Mouse (Mus musculus) liver, adult 2 months (tissue): Measurements from ENCODE around the gene Homer3. TPM values are rescaled to one million over a fixed set of nuclear protein-coding genes. Genes with fewer than 3 reads are reported as not detected.

Experiments
- DNase-seq: peaks from one replicate; pipeline ENCODE4 v3.0.0-alpha.2; 2011; ENCODE audit warnings: low read depth, low spot score; ENCODE audit errors: extremely low read depth
- H3K27ac ChIP-seq: fragments of 200-500 bp; replicated peaks from 2 replicates; pipeline ENCODE4 v1.5.1; 2012; ENCODE audit warnings: low read depth, mild to moderate bottlenecking, control low read depth, inconsistent platforms, low read length; ENCODE audit not compliant: insufficient read depth
- H3K27me3 ChIP-seq: fragments of 200-500 bp; 2 replicates; pipeline ENCODE4 v1.6.1; 2012; ENCODE audit warnings: mild to moderate bottlenecking, moderate library complexity, low read length, inconsistent platforms; ENCODE audit not compliant: control insufficient read depth, insufficient read depth
- H3K36me3 ChIP-seq: fragments of 200-500 bp; 2 replicates; pipeline ENCODE4 v1.6.1; 2012; ENCODE audit warnings: low read length, inconsistent platforms; ENCODE audit not compliant: control insufficient read depth, insufficient read depth
- H3K4me1 ChIP-seq: fragments of 200-500 bp; 2 replicates; pipeline ENCODE4 v1.6.1; 2011; ENCODE audit warnings: low read length; ENCODE audit not compliant: control insufficient read depth, insufficient read depth
- H3K4me3 ChIP-seq: fragments of 200-500 bp; 2 replicates; pipeline ENCODE4 v1.5.1; 2011; ENCODE audit warnings: low read depth, mild to moderate bottlenecking, control low read depth, low read length, moderate library complexity; ENCODE audit not compliant: insufficient read depth
- H3K79me2 ChIP-seq: fragments of 200-500 bp; 2 replicates; pipeline ENCODE4 v1.6.1; 2012; ENCODE audit warnings: inconsistent platforms, mild to moderate bottlenecking, low read length, moderate library complexity; ENCODE audit not compliant: control insufficient read depth, insufficient read depth
- H3K9ac ChIP-seq: fragments of 200-500 bp; 2 replicates; pipeline ENCODE4 v1.6.1; 2012; ENCODE audit warnings: low read depth, mild to moderate bottlenecking, control low read depth, inconsistent platforms, low read length
- CTCF ChIP-seq: fragments of 200-500 bp; IDR thresholded peaks from 2 replicates; pipeline ENCODE4 v1.5.1; 2011; ENCODE audit warnings: low read depth, low read length, control low read depth
- POLR2A ChIP-seq: fragments of 200-500 bp; IDR thresholded peaks from 2 replicates; pipeline ENCODE4 v1.6.1; 2011; ENCODE audit warnings: low read length, control low read depth; ENCODE audit not compliant: insufficient read depth; ENCODE audit errors: extremely low read depth
- WGBS: fragments of 180-500 bp; shearing (Covaris S2); methylation state at CpG from one replicate; pipeline ENCODE4 v1.1.7; 2018; 5-methylcytosine and 5-hydroxymethylcytosine counted together
- polyA plus RNA-seq: library from polyadenylated mRNA; depleted of rRNA; stranded (reverse); fragments of >200 nt; gene quantifications from 2 replicates; pipeline ENCODE4 v1.2.3, GENCODE M21; 2012
- total RNA-seq: library from RNA; depleted of rRNA; stranded (reverse); fragments of >200 nt; gene quantifications from 2 replicates; pipeline ENCODE4 v1.2.3, GENCODE M21; 2014

Gene Homer3
- total and polyA plus RNA-seq, 2 experiments = 1.4 to 3.1 TPM

GRCm38 (mm10) chr8:70332070-70332877 lies 49.6 kb downstream of the Homer3 start:
- TF ChIP-seq CTCF = peak; percentile 32; the same call in 1 of the 2 replicates
- TF ChIP-seq POLR2A = no peak
- no peaks in the 10 kb centered on the region for H3K79me2 ChIP-seq
- H3K9ac ChIP-seq = no peak overlapping the region
- H3K27me3 ChIP-seq = no peaks in the 10 kb centered on the region
- peaks cover 51% of the 10 kb centered on the region for H3K36me3 ChIP-seq
- no peak overlapping the region for H3K4me3 ChIP-seq
- no peak overlapping the region for H3K27ac ChIP-seq
- DNase-seq = no peak
- no peaks in the 10 kb centered on the region for H3K4me1 ChIP-seq
- WGBS = 81% methylated on average over 41 of the region's 41 CpGs

DNA sequence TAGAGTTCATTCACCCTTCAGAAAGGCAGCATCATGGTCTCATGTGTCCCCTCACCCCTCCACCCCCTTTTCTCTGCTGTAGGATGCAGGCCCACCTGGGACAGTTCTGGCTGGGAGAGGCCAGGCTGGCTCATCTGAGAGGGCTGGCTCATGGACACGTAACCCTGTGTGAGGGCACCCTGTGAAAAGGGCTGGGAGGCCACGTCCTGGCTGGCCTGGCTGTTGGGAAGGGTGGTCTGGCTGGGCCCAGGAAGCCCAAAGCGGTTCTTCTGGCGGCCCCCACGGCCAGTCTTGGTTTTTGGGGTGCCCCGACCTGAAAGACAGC lies 50.2 kb downstream of the Homer3 start:
- H3K4me1 ChIP-seq = no peaks in the 10 kb centered on the region
- no peaks in the 10 kb centered on the region for H3K79me2 ChIP-seq
- DNase-seq = no peak
- WGBS = 98% methylated on average over 6 of the region's 6 CpGs
- H3K4me3 ChIP-seq = no peak overlapping the region
- H3K27me3 ChIP-seq = no peaks in the 10 kb centered on the region
- TF ChIP-seq CTCF (no peak), POLR2A (no peak)
- H3K27ac ChIP-seq = no peak overlapping the region
- H3K9ac ChIP-seq = no peak overlapping the region
- H3K36me3 ChIP-seq = peaks cover 52% of the 10 kb centered on the region

GRCm38 (mm10) chr8:70338931-70339330 lies 56.3 kb downstream of the Homer3 start:
- peaks cover 44% of the 10 kb centered on the region for H3K36me3 ChIP-seq
- H3K4me3 ChIP-seq = no peak overlapping the region
- TF ChIP-seq POLR2A (no peak), CTCF (no peak)
- DNase-seq = no peak
- 89% methylated on average over 7 of the region's 7 CpGs for WGBS
- no peak overlapping the region for H3K9ac ChIP-seq
- H3K27me3 ChIP-seq = no peaks in the 10 kb centered on the region
- no peak overlapping the region for H3K27ac ChIP-seq
- H3K4me1 ChIP-seq = no peaks in the 10 kb centered on the region
- peaks cover 5% of the 10 kb centered on the region; the same call in 1 of the 2 replicates for H3K79me2 ChIP-seq

- H3K27me3 ChIP-seq = no peaks in the 10 kb centered on the region
- H3K36me3 ChIP-seq = peaks cover 28% of the 10 kb centered on the region
- H3K79me2 ChIP-seq = peaks cover 13% of the 10 kb centered on the region; the same call in 1 of the 2 replicates
- no peak overlapping the region for H3K27ac ChIP-seq
- no peak overlapping the region for H3K4me3 ChIP-seq
- DNase-seq = no peak
- TF ChIP-seq CTCF (no peak), POLR2A (no peak)
- 91% methylated on average over 7 of the region's 7 CpGs for WGBS
- H3K9ac ChIP-seq = no peak overlapping the region
- no peaks in the 10 kb centered on the region; the same call in 1 of the 2 replicates for H3K4me1 ChIP-seq
Observed at GRCm38 (mm10) chr8:70340659-70341058, 58.0 kb downstream of the Homer3 start.

GRCm38 (mm10) chr8:70342007-70342406 lies 59.4 kb downstream of the Homer3 start:
- DNase-seq = no peak
- TF ChIP-seq POLR2A (no peak), CTCF (no peak)
- WGBS = 88% methylated on average over 14 of the region's 14 CpGs
- Histone ChIP-seq H3K79me2 (peaks cover 23% of the 10 kb centered on the region), H3K4me3 (no peak overlapping the region), H3K27me3 (no peaks in the 10 kb centered on the region), H3K4me1 (no peaks in the 10 kb centered on the region; the same call in 1 of the 2 replicates), H3K36me3 (peaks cover 22% of the 10 kb centered on the region), H3K27ac (no peak overlapping the region), H3K9ac (no peak overlapping the region)

- Histone ChIP-seq H3K4me1 (peaks cover 6% of the 10 kb centered on the region), H3K79me2 (peaks cover 29% of the 10 kb centered on the region), H3K4me3 (no peak overlapping the region), H3K36me3 (peaks cover 18% of the 10 kb centered on the region), H3K27me3 (no peaks in the 10 kb centered on the region), H3K27ac (no peak overlapping the region), H3K9ac (no peak overlapping the region)
- TF ChIP-seq CTCF (no peak), POLR2A (no peak)
- 87% methylated on average over 7 of the region's 7 CpGs for WGBS
- no peak for DNase-seq
Observed at GRCm38 (mm10) chr8:70343076-70343475, 60.4 kb downstream of the Homer3 start.
